Mouse (Mus musculus) telencephalon, adult 2 months (tissue): ENCODE data around the gene Catsperz.
A peak's percentile ranks its signal among the peaks of the same experiment; 100 is the strongest.
"Not testable (repeated sequence)": the region's sequence is repeated elsewhere in the genome, so short reads cannot be mapped to it uniquely, and the experiment has no call there.

Source experiments
- DNase-seq: peaks from one replicate; pipeline ENCODE4 v3.0.0-alpha.2; 2011; ENCODE audit warnings: low read depth, low spot score

Catsperz gene

DNA sequence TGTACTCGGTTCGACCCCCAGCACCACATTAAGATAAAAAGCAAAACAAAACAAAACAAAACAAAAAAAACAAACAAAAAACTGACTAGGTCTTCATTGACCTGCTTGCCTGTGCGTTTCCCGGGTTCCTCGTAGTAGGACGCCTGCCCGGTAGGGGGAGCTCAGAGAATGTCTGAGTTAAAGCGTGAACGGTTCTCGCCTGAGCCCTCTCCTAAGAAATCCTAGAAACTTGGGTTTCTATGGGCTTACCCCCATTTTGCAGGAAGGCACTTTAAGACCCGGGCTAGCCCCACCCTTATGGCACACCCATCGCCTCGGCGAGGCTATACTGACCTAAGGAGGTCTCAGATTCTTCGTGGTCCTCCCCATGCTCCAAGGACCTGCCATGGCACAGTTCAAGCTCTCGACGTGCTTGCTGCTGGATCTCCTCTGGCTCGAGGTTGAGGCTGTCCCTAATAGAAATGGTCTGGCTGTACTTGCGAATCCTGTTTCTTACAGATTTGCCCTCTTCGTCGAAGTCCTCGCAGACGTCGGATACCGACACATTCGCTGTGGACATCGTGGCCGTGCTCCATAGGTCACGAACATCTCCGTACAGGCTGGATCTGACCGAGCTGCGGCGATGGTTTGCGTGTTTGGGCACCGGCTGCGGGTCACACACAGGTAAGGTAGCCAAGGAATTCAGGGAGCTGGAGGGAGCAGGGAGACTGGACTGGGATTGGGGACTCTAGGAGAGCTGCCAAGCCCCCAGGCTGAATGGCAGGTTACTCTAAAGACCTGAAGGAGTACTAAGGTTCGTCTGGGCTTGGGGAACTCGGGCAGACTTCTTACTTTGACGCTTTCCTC, 496 bp downstream of the Catsperz start:
- no peak for DNase-seq

DNA sequence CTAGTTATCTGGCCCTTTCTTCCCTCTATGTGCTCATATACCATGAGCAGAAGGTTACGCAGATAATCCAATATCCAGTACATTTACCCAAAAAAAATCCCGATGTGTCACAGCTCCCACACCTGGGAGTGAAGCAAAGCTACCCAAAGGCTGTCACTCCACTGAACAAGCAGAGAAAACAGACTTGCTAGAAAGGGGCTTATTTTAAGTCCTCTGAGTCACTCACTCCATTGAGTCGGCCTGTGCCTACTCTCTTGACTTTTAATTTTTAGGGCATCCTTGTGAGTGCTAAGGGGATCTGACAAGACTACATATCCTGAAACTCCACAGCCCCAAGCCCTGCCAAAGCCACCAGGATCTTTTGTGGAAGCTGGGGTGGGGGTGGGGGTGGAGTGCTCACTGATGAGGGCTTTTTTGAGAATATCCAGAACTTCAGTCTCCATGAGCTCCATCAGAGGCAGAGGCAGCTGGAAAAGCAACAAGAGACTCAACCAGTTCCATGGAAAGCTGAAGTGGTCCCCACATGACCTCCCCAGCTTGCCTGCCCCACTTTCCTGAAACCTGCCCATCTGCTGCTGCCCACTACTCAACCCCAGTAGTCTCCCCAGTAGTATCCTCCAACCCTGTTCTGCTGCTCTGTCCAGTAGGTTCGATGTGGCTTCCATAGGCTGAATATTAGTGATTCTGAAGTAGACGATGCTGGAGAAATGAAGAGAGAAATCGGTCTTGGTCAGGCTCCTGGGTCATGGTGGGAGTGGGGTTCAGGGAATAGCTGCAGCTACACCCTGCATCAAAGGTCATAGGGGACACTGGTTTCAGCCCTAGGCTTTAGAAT, 2.1 kb downstream of the Catsperz start:
- DNase-seq = no peak

DNA sequence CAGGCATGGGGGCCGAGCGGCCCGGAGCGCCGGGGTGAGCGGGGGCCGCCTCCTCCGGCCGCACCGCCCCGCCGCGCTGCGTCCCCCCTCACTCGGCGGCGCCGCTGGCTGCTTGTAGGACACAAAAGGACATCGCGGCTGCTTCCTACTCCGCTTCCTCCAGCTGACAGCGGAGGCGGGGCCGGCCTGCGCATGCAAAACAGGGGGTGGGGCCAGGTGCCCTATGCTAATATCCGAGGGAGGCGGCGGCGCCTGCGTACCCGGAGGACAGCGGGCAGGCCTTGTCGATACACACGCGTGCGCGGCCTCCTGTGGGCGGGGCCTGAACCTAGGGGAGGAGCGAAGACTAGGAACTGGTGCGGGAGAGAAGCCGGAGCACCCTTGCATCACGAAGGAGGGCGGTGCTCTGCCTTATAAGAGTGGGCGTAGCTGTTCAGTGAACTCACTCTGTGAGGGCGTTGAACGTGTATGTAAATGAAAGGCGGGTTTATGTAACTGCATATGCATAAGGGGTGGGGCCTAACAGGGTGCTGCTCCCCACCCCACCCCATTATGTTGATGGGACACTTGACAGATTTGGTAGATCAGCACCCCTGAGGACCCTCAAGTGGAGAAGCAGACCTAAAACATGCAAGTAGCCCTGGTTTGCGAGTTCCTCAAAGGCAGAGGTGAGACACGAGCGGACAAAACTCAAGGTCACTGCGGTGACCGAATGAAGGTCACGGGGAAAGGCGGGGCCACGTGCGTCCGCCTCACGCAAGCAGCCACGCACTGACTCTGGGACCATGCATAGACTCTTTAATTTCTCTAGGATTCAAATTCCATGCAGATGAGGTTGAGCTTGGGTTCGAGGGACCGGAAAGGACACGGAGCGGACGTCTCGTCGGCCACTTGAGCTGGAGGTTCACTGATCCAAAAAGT, 3.3 kb downstream of the Catsperz start, which contains the start of gene Esrra:
TSS of gene Esrra (minus strand) at position 167 of the 921 bp plus-strand sequence.
- DNase-seq = peak; percentile 99

DNA sequence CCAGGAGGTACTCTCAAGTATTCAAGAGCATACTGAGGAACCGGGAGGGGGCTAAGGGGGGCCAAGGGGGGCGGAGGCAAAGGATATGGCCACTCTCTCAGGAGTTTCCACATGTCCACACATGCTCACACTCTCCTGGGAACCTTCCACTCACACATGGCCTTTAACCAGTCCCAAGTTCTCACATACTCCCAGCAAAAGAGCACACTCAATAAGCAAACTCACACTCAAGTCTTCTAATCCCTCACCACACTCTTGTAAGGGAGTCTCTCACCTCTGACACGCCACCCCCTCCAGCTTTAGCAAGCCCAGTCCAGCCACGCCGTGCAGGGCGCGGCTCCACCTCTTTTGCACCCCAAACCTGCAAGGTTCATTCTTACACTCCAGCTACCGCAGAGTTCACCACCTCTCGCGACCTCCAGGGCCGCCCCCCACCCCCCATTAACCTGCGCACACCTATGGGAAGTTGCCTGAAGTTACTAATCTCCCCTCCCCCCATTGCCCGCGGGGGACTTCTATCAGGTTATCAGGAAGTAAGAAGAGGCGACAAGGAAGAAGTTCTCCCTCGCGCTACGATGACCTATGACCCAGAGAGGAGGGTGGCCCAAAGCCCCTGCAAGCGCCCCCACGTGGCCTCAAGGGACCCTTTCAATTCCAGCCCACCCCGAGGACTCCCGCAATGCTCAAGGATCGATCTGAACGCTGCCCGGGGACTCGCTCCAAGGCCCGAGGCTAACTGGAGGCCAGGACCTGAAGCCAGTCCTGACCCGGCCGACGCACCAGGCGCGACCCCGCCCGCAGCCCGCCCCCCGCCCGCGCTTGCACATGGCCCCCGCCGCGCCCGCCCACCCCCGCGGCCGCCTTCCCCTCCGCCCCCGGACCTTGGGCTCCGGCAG, 4.2 kb downstream of the Catsperz start:
- no peak for DNase-seq

DNA sequence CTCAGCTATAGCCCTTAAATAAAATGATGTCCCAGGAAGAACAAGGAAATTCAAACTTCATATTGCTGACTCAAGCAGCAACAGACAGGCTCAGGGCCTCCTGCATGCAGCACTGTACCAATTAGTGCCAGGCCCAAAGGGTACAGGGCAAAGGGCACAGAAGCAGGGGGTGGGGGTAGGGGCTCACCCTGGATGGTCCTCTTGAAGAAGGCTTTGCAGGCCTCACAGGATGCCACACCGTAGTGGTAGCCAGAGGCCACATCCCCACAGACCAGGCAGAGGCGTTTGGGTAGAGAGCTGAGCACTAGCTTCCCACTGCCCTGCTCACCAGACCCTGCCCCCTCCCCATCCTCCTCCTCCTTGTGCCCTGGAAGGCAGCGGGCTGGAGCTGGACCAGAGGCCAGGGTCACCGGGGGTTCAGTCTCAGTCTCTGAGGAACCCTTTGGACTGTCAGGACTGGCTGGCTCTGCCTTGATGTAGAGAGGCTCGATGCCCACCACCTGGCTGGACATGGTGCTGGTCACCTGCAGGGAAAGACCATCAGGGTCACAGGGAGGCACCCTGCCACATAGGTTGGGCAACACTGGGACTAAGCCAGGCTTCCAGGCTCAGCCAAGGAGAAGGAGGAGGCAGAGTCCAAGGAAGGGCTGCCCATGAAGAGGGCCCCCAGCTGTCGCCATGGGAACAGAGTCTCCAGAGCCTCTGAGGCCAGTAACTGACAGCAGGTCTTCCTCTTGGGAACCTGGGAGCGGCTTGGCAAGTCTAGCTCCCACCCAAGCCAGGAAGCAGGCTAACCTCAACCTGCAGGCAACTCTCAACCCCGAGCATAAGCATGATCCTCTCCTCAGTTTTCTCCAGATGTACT, 5.1 kb downstream of the Catsperz start:
- DNase-seq = no peak

DNA sequence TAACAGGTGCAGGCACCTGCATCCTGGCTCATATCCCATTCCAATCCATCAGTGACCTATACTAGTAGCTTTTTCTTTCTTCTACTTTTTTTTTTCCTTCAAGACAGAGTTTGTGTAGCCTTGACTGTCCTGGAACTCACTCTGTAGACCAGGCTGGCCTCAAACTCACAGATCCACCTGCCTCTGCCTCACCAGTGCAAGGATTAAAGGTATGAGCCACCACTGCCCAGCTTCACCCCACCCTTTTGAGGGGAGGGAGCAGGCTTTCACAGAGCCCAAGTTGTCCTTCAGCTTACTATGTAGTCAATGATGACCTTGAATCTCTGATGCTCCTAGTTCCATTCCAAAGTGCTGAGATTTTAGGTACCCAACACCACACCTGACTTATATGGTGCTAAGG, 5.7 kb downstream of the Catsperz start:
- DNase-seq = no peak

DNA sequence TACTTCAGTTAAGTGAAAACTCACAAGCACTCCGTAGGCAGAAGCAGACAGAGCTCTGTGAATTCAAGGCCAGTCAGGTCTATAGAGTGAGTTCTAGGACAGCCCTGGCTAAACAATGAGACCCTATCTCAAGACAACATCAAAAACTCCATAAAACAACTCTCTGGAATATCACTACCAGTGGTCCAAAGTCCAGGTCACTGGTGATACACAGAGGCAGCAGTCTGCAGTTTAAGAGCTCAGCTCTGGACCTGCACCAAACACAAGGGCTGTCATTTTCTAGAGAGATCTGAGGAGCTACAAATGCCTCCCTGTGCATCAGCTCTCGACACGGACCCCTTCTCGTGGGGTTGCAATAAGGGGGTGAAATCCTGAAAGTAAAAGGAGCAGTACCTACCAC, 6.9 kb downstream of the Catsperz start:
- no peak for DNase-seq

DNA sequence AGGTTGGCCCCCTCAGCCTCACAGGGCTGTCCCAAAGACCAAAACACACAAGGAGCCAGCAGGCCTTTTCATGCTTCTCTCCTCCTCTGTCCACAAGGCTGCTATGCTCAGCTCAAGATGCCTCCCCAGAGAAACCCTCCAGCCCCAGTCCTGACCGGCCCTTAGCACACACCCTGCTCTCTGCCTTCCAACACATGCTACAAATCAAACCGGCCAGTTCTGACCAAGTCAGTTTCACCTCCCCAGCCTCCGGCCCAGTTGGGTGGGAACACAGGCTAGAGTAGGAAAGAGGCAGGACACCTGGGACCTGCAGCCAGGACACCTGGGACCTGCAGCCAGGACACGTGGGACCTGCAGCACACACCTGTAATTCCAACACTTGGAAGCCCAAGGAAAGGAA, 8.7 kb downstream of the Catsperz start:
- no peak for DNase-seq

DNA sequence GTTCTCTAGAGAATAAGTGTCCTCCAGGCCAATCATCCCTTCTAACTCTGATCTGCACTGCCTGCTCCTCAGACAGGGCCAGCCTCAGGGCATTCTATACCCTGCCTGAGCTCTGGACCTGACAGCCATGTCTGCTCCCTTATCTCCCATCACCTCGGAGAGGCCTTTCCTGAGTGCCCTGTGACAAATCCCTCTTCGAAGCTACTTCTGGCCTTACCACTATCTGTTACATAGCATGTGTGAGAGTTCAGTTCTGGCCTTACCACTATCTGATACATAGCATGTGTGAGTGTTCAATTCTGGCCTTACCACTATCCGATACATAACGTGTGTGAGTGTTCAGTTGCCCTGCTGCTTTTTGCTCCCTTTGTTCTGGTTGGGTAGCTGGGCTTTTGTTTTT, 9.9 kb downstream of the Catsperz start:
- DNase-seq = no peak

DNA sequence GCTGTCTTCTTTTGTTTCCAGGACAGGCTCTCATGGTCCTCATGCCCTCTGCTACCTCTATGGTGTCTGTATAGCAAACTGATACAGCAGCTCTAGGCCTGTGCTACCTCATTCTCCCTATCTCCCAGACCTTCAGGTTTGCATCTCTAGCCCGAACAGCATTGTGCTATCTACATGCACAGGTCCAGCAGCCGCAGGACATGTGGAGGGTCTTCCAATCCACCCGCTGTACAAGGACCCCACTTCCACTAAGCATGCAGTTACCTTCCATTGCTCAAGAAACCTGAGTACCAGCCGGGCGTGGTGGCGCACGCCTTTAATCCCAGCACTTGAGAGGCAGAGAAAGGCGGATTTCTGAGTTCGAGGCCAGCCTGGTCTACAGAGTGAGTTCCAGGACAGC, 10.6 kb downstream of the Catsperz start:
- no peak for DNase-seq

DNA sequence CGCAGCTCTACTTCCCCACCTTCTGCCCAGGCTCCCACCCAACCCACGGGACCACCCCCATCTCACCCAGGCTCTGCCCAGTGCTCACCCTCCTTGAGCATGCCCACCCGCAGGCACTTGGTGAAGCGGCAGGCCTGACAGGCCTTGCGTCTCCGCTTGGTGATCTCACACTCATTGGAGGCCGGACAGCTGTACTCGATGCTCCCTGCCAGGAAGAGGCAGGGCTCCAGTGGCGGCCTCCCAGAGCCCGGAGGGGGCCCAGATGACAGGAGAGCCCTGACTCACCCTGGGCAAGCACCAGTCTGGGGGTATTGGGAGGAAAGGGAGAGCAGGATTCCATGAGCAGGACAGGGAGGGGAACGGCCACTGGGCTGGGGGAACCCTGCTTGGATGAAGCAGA, 11.2 kb downstream of the Catsperz start:
- DNase-seq = no peak

DNA sequence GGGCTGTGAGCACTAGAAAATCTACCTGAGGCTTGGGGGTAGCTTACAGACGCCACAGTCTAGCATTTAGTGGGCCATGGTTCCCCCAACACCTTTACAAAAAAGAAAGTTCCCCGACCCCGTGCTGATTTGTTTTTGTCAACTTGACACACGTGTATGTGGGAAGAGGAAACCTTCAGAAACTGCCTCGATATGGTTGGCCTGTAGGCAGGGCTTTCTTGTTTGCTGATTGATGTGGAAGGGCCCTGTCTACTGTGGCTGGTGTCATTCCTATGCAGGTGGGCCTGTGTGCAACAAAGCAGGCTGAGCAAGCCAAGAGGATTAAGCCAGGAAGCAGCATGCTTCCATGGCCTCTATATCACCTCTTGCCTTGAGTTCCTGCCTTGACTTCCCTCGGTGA, 12.1 kb downstream of the Catsperz start:
- no peak for DNase-seq

DNA sequence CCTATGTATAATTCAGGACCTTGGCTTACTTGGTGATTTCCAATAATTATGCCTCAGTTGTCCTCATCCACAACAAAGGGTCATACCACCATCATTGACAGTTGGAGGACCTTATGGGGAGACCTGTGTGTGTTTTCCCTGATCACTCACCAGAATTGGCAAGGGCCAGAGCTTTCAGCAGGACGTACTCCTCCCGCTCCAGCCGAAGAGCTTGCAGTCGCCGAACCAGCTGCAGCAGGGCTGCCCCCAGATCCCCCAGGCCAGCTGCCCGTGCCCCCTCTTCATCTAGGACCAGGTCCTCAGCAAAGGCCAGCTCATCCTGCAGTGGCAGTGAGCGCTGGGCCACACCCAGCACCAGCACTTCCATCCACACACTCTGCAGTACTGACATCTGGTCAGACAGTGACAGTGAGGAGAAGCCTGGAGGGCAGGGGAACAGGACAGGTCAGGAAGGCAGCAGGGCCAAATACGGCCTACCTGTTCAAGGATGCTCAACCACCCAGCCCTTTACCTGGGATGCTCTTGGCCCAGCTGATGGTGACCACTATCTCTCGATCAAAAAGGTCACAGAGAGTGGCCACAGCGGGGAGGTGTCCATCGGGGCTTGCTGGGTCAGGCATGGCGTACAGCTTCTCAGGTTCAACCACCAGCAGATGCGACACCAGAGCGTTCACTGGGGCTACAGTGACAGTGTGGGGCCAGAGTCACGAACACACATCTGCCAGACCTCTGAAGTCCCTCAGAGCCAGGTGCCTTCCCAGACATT, 12.8 kb downstream of the Catsperz start:
- no peak for DNase-seq

DNA sequence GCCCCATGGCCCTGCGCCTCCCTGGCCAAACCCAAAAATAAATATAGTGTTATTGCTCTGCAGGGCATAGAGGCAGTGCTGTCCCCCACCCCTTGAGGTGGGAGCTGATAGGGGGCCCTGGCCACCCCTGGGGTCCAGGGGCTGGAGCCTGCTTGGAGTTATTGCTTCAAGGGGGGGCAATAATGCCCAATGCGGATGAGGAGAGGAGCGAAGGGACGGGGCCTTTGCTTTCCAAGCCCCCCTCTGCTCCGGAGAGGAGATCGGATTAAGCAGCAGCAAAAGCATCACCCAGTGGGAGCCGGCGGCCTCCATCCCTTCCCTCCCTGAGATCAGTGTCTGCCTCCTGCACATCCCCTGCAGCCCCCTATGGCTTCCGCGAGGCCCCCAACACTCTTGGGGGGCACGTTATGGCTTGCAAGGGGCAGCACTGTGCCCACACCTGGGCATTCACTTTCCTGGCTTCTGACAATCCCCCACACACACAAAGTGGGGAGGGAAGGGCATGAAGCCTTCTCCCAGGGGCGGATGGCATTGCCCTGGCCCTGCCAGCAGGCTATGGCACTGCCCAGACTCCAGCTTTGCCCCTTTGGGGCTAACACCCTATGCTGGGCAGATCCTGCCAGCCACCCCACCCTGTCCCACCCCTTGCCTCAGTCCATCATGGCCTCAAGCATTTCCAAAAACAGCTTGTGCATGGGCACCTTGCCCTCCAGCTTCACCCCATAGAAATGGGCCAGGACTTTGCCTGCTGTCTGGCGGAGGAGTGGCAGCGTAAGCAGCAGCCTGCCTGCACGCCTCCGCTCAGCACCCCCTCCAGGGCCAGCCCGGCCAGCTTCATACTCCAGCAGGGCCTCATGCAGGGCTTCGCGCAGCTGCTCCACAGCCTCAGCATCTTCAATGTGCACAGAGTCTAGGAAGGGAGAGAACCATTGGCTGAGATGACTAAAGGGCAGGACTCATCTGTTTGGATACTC, 13.8 kb downstream of the Catsperz start:
- no peak for DNase-seq

DNA sequence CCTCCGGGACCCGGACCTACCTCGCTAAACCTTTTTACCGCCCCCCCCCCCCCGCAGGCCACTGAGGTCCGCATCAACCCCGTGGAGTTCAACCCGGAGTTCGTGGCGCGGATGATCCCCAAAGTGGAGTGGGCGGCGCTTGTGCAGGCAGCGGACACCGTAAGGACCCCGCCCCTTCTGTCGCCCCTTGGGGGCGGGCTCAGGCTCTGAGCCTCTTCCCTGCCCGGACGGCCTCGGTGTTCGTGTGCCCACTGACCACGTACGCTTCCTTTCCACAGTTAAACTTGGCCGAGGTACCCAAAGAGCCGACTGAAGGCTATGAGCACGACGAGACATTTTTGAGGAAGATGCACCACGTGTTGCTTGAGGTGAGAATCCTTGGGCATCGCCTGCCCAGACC, 14.9 kb downstream of the Catsperz start:
- not testable (repeated sequence) for DNase-seq

DNA sequence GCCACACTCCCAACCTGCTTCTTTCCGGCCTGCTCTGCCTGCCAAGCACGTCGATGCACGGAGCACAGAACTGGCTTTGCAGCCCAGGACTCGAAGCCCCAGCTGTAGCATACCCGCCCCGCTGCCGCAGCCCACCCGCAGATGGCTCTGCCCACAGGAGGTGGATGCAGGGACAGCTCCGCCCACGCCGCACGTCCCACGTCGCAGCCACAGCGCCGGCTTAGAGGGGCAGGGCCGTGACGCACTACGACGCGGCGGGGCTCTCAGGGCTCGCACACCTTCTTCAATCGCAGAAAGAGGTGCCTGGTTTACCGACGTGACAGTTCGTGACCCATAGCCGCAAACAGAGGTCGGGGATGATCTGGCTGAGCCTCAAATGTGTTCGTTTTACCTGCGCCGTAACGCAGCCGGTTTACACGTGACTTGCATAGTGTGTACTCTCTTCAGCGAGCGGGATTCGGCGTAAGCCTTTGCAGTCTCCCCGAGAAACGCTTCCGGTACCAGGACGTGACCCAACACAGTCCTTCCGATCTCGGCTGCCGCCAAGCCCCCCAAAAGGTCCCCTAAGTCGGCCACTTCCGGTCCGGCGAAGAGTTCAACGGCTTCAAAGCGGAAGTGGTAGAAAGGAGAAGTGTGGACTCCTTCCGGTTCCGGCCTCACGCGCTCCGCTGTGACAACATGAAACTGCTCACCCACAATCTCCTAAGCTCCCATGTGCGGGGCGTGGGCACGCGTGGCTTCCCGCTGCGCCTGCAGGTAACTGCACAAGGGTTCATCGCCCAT, 15.5 kb downstream of the Catsperz start, which contains the start of the genes Trmt112 and Prdx5:
TSS of gene Trmt112 (plus strand) at position 192 of the 783 bp plus-strand sequence.
TSS of gene Prdx5 (minus strand) at position 600 of the 783 bp plus-strand sequence.
- peak; percentile 99 for DNase-seq

DNA sequence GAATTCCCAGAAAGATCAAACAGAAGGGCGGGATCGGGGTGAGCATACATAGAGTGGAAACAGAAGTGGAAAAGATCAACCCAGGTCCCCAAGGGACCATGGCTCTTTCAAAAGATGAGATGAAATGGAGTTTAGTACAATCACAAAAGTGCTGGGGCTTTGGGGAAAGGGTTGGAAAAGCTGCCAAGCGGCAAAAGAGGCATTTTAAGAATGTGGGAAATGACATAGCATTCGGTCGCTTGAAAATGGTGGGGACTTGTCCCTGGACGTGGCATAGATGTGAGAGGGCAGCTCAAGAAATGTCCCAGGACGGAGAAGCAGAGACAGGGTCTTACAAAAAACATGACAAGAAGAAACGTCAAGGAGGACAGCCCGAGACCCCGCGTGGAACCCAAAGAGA, 16.2 kb downstream of the Catsperz start:
- no peak for DNase-seq
